Mouse (Mus musculus) heart, postnatal 36 days (tissue): ENCODE results near the gene Hormad2. TPM values are rescaled to one million over a fixed set of nuclear protein-coding genes. Genes with fewer than 3 reads are reported as not detected.
A peak's percentile ranks its signal among the peaks of the same experiment; 100 is the strongest.

ENCODE experiments used
- DNase-seq, 2 experiments: peaks; one replicate each; pipeline ENCODE4 v3.0.0; 2021 to 2022
- intact Hi-C: fragments of 180-260 bp; cut with DNase I; formaldehyde crosslinking; loops from one replicate; pipeline ENCODE4 v1.15.1; 2025
- total RNA-seq, 2 experiments: library from RNA; stranded (reverse); gene quantifications; 2 replicates each; pipeline ENCODE4 v1.2.3; 2021

Gene Hormad2
- total RNA-seq, result under 1 TPM in 1 of 2 experiments, not detected in 1; 0.14 TPM

- DNase-seq, result no peak
- intact Hi-C loops, result no loop called here
Measured at GRCm38 (mm10) chr11:4440978-4441377, at the start of gene Hormad2. TSS of gene Hormad2 (minus strand) at chr11:4441105.

GRCm38 (mm10) chr11:4489207-4489606 lies 48.3 kb upstream of the Hormad2 start:
- intact Hi-C loops, result no loop called here
- no peak for DNase-seq

GRCm38 (mm10) chr11:4488798-4489197 lies 47.9 kb upstream of the Hormad2 start:
- no peak for DNase-seq
- intact Hi-C loops, result no loop called here

GRCm38 (mm10) chr11:4488367-4488766 lies 47.5 kb upstream of the Hormad2 start:
- intact Hi-C loops, result no loop called here
- no peak for DNase-seq

- intact Hi-C loops, result no loop called here
- peak in 1 of 2 experiments; percentile 29 for DNase-seq
Measured at GRCm38 (mm10) chr11:4487401-4487965, 46.6 kb upstream of the Hormad2 start.

- no peak for DNase-seq
- intact Hi-C loops, result no loop called here
Measured at GRCm38 (mm10) chr11:4484541-4484940, 43.6 kb upstream of the Hormad2 start.

GRCm38 (mm10) chr11:4482641-4483040 lies 41.7 kb upstream of the Hormad2 start:
- intact Hi-C loops, result no loop called here
- no peak for DNase-seq

- intact Hi-C loops, result no loop called here
- no peak for DNase-seq
Measured at GRCm38 (mm10) chr11:4476184-4476697, 35.3 kb upstream of the Hormad2 start.

GRCm38 (mm10) chr11:4472464-4473179 lies 31.7 kb upstream of the Hormad2 start:
- no peak for DNase-seq
- intact Hi-C loops, result no loop called here

- intact Hi-C loops, result no loop called here
- no peak for DNase-seq
Measured at GRCm38 (mm10) chr11:4471734-4472133, 30.8 kb upstream of the Hormad2 start.

GRCm38 (mm10) chr11:4471251-4471650 lies 30.3 kb upstream of the Hormad2 start:
- no peak for DNase-seq
- intact Hi-C loops, result no loop called here

GRCm38 (mm10) chr11:4469091-4469490 lies 28.2 kb upstream of the Hormad2 start:
- intact Hi-C loops, result no loop called here
- no peak for DNase-seq

- intact Hi-C loops, result no loop called here
- no peak for DNase-seq
Measured at GRCm38 (mm10) chr11:4467436-4467835, 26.5 kb upstream of the Hormad2 start.

- DNase-seq, result no peak
- intact Hi-C loops, result no loop called here
Measured at GRCm38 (mm10) chr11:4466191-4466590, 25.3 kb upstream of the Hormad2 start.

- intact Hi-C loops, result no loop called here
- no peak for DNase-seq
Measured at GRCm38 (mm10) chr11:4464616-4465015, 23.7 kb upstream of the Hormad2 start.

GRCm38 (mm10) chr11:4464186-4464585 lies 23.3 kb upstream of the Hormad2 start:
- DNase-seq, result no peak
- intact Hi-C loops, result no loop called here

- intact Hi-C loops, result no loop called here
- no peak for DNase-seq
Measured at GRCm38 (mm10) chr11:4462868-4463267, 22.0 kb upstream of the Hormad2 start.

GRCm38 (mm10) chr11:4461154-4461553 lies 20.2 kb upstream of the Hormad2 start:
- DNase-seq, result no peak
- intact Hi-C loops, result no loop called here

GRCm38 (mm10) chr11:4460615-4461014 lies 19.7 kb upstream of the Hormad2 start:
- DNase-seq, result no peak
- intact Hi-C loops, result no loop called here

GRCm38 (mm10) chr11:4454895-4455535 lies 14.1 kb upstream of the Hormad2 start:
- intact Hi-C loops, result no loop called here
- no peak for DNase-seq

- no peak for DNase-seq
Measured at GRCm38 (mm10) chr11:4452467-4453184, 11.7 kb upstream of the Hormad2 start.

More at GRCm38 (mm10) chr11:4452467-4453184, 11.7 kb upstream of the Hormad2 start:
- intact Hi-C loops, result no loop called here
